Mouse (Mus musculus) ES-Bruce4 (cell line): Measurements from ENCODE around the gene Tac2. TPM values are rescaled to one million over a fixed set of nuclear protein-coding genes. Genes with fewer than 3 reads are reported as not detected.

Experiments
- H3K27ac ChIP-seq: 2 replicates; pipeline ENCODE4 v1.5.1; 2012; ENCODE audit warnings: low read length, inconsistent platforms; ENCODE audit not compliant: insufficient read depth
- H3K27me3 ChIP-seq: 2 replicates; pipeline ENCODE4 v1.6.1; 2012; ENCODE audit warnings: mild to moderate bottlenecking, low read length, inconsistent platforms; ENCODE audit not compliant: control insufficient read depth, poor library complexity, insufficient read depth, severe bottlenecking
- H3K36me3 ChIP-seq: 2 replicates; pipeline ENCODE4 v1.6.1; 2012; ENCODE audit warnings: inconsistent platforms, mild to moderate bottlenecking, low read length, moderate library complexity; ENCODE audit not compliant: control insufficient read depth, poor library complexity, insufficient read depth, severe bottlenecking
- H3K4me1 ChIP-seq: one replicate; pipeline ENCODE4 v1.8.1; 2011; ENCODE audit warnings: low read length; ENCODE audit not compliant: control insufficient read depth, insufficient read depth
- H3K4me3 ChIP-seq: 2 replicates; pipeline ENCODE4 v1.5.1; 2011; ENCODE audit warnings: low read depth, mild to moderate bottlenecking, low read length
- H3K9ac ChIP-seq: 2 replicates; pipeline ENCODE4 v1.6.1; 2012; ENCODE audit warnings: low read depth, mild to moderate bottlenecking, inconsistent platforms; ENCODE audit not compliant: poor library complexity, severe bottlenecking
- H3K9me3 ChIP-seq: replicated peaks from 2 replicates; pipeline ENCODE4 v1.6.1; 2012; ENCODE audit warnings: mild to moderate bottlenecking, low read length, inconsistent platforms; ENCODE audit not compliant: control insufficient read depth, poor library complexity, insufficient read depth, severe bottlenecking
- CTCF ChIP-seq: IDR thresholded peaks from one replicate; pipeline ENCODE4 v1.8.1; 2011; ENCODE audit warnings: low read depth, low read length
- EP300 ChIP-seq: IDR thresholded peaks from 2 replicates; pipeline ENCODE4 v1.6.1; 2011; ENCODE audit warnings: low read depth, low read length; ENCODE audit not compliant: insufficient read depth
- POLR2A ChIP-seq: IDR thresholded peaks from one replicate; pipeline ENCODE4 v1.8.1; 2011; ENCODE audit warnings: low read length; ENCODE audit not compliant: insufficient read depth
- polyA plus RNA-seq: library from polyadenylated mRNA; stranded (reverse); fragments of >200 nt; gene quantifications from 2 replicates; pipeline ENCODE4 v1.2.4, GENCODE M21; 2011; ENCODE audit warnings: low read depth; ENCODE audit not compliant: missing spikeins, insufficient read depth, insufficient read length

The Tac2 gene
- polyA plus RNA-seq, 1 experiment = not detected

DNA sequence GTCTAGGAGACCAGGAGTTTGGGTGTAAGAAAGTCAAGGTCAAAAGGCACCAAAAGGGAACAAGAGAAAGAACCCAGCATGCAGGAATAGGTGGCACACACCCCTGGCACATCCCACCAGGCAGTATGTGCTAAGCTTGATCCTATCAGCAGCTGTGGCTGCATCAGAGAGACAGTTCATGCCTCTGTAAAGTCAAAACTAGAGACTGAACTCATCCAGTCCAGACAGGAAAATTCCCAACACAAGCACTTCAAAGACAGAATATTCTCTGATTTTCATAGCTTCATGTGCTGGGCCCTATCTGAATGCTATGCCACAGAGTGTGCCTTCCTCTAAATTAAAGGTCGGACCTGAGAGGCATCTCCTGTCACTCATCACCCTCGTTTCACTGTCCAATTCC is 13.3 kb downstream of the Tac2 start:
- no peak overlapping the region for H3K4me3 ChIP-seq
- H3K9me3 ChIP-seq = no peaks in the 10 kb centered on the region
- H3K36me3 ChIP-seq = peaks cover 7% of the 10 kb centered on the region; the same call in 1 of the 2 replicates
- no peak overlapping the region for H3K27ac ChIP-seq
- peaks cover 7% of the 10 kb centered on the region for H3K4me1 ChIP-seq
- TF ChIP-seq EP300 (no peak), POLR2A (no peak), CTCF (no peak)
- H3K27me3 ChIP-seq = no peaks in the 10 kb centered on the region
- no peak overlapping the region for H3K9ac ChIP-seq

DNA sequence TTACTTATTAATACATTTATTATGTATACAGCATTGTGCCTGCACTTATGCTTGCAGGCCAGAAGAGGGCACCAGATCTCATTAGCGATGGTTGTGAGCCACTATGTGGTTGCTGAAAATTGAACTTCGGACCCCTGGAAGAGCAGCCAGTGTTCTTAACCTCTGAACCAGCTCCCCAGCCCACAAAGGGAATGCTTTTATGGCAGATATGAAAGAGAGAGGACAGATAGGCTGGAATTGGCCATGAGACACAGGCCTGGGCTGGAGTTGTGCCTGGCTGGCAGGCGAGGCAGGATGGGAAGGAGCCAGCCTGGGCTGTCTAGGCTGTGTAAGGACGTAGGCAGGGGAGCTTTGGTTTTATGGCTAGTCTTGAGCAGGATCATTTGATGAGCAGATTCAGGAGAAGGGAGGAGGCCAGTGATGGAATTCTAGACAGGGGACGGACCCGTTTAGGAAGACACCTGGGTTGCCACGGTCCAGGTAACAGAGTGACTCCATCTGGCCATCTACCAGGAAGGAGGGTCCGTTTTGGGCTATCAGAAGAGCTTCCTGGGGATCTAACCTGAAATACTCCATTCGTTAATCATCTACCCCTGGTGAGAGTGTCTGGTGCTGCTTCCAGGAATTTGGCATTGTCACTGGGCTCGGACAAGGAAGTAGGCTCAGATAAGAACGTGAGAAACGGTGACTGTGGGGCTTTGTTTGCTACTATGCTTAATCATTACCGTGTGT is 14.0 kb downstream of the Tac2 start:
- peaks cover 14% of the 10 kb centered on the region; the same call in 1 of the 2 replicates for H3K36me3 ChIP-seq
- no peak overlapping the region for H3K27ac ChIP-seq
- no peaks in the 10 kb centered on the region for H3K27me3 ChIP-seq
- no peak overlapping the region for H3K9ac ChIP-seq
- no peak for TF ChIP-seq EP300
- TF ChIP-seq CTCF = peak; percentile 45
- no peak for TF ChIP-seq POLR2A
- H3K4me3 ChIP-seq = no peak overlapping the region
- no peaks in the 10 kb centered on the region for H3K9me3 ChIP-seq
- peaks cover 8% of the 10 kb centered on the region for H3K4me1 ChIP-seq

DNA sequence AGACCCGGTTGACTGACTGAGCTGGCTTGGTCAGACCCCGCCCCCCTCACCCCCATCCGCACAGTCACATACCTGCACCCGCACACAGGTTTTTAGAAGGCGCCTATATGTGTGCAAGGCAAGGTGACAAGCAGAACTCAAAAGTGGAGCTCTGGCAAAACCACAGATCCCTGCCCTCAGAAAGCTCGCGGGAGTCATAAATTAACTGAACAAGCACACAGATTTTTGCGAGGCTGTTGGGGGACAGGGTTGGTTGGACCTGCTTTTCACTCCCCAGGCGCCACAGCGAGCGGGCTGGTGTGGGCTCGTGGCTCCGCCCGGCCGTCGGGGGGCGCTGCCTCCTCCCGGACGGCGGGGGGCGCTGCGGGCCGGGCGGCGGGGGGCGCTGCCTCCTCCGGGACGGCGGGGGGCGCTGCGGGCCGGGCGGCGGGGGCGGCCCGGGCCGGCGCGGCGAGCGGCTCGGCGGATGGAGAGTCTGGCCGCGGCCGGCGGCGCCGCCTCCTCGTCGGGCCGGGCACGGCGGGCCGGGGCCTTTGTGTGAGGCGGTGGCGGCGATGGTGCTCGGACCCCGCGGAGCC is 14.9 kb downstream of the Tac2 start, which contains the start of gene Zbtb39:
Gene Zbtb39 (plus strand): TSS at position 456 of the 578 bp plus-strand sequence.
- H3K36me3 ChIP-seq = peaks cover 21% of the 10 kb centered on the region
- no peak within 1 kb of the TSS for H3K27ac ChIP-seq
- H3K9me3 ChIP-seq = no peaks in the 10 kb centered on the region
- peak within 1 kb of the TSS; percentile 87 for H3K4me3 ChIP-seq
- H3K27me3 ChIP-seq = no peaks in the 10 kb centered on the region
- TF ChIP-seq CTCF = peak; percentile 32
- no peak for TF ChIP-seq EP300
- peaks cover 1% of the 10 kb centered on the region for H3K4me1 ChIP-seq
- H3K9ac ChIP-seq = peak within 1 kb of the TSS; percentile 97

DNA sequence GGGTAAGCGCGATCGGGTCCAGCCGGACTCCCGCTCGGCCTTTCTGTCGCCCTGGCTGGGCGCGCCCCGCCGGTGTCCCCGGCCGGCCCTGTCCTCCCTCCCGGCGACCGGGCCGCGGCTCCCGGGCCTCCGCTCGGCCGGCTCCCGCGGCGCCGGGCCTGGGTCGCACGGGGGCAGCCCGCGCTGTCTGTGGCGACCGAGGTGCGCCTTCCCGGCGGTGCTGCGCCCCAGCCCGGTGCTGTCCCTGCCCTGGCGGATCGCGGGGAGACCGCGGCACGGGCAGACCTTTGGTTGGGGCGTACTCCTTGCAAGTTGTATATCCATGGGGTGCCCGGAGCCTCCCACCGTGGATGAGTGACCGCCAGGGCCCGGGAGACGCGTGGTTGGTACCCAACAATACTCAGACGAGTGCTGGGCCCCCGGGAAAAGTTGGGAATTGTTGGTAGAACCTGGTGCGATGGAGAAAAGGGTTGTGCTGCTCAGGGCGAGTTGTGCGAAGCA is 15.4 kb downstream of the Tac2 start:
- no peak overlapping the region for H3K27ac ChIP-seq
- H3K27me3 ChIP-seq = no peaks in the 10 kb centered on the region
- no peak for TF ChIP-seq CTCF
- TF ChIP-seq POLR2A = no peak
- TF ChIP-seq EP300 = no peak
- H3K9ac ChIP-seq = peak overlapping the region; percentile 97
- peaks cover 1% of the 10 kb centered on the region for H3K4me1 ChIP-seq
- H3K4me3 ChIP-seq = peak overlapping the region; percentile 87
- no peaks in the 10 kb centered on the region for H3K9me3 ChIP-seq
- peaks cover 22% of the 10 kb centered on the region for H3K36me3 ChIP-seq

DNA sequence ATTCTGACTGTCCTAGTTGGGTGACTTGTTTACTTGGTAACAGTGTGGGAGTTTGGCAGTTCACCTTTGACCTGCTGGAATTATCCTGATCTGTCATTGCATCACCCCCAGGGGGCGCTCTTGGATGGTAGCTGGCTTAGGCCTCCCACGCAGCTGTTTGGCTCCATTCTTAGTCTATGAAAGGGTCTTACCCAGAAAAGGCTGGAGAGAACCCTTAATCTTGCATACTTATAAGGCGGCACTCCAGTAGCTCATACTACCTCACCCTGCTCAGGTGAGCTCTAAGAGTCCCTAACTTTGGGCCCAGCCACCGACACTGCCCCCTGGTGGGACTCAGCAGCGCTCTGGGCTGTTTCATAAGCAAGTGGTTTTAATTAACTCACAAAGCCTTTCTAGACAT is 20.4 kb downstream of the Tac2 start:
- TF ChIP-seq POLR2A = no peak
- TF ChIP-seq CTCF = peak; percentile 53
- no peak for TF ChIP-seq EP300

DNA sequence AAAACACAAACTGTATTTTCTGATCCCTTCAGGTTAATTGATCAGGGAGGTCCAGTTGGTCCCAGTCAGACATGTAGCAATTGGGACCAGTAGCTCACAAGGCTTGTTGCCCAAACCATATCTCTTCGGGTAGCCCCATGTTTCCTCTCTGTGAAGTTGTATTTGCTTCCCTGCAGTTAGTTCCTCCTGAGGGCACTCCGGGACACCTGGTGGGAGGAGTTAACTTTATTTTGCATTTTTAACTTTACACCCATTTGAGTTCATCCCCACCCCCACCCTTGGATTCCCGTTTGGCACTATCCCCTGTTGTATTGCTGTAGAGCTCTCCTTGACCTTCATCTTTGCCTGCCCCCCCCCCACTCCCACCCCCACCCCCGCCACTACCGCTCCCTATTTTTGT is 21.6 kb downstream of the Tac2 start:
- TF ChIP-seq CTCF (no peak), POLR2A (no peak), EP300 (no peak)
- H3K9ac ChIP-seq = no peak overlapping the region
- peaks cover 22% of the 10 kb centered on the region for H3K36me3 ChIP-seq
- no peak overlapping the region for H3K4me3 ChIP-seq
- peak overlapping the region; percentile 47 for H3K27ac ChIP-seq
- H3K9me3 ChIP-seq = no peaks in the 10 kb centered on the region
- no peaks in the 10 kb centered on the region for H3K27me3 ChIP-seq
- peaks cover 4% of the 10 kb centered on the region for H3K4me1 ChIP-seq

More for the DNA sequence above, 20.4 kb downstream of the Tac2 start:
- H3K4me3 ChIP-seq = no peak overlapping the region
- peaks cover 4% of the 10 kb centered on the region for H3K4me1 ChIP-seq
- H3K27me3 ChIP-seq = no peaks in the 10 kb centered on the region
- H3K9me3 ChIP-seq = no peaks in the 10 kb centered on the region
- no peak overlapping the region for H3K27ac ChIP-seq
- H3K9ac ChIP-seq = no peak overlapping the region
- peaks cover 22% of the 10 kb centered on the region for H3K36me3 ChIP-seq
